ENCODE assay signal across 14 mouse cellular contexts in the genomic region with DNA sequence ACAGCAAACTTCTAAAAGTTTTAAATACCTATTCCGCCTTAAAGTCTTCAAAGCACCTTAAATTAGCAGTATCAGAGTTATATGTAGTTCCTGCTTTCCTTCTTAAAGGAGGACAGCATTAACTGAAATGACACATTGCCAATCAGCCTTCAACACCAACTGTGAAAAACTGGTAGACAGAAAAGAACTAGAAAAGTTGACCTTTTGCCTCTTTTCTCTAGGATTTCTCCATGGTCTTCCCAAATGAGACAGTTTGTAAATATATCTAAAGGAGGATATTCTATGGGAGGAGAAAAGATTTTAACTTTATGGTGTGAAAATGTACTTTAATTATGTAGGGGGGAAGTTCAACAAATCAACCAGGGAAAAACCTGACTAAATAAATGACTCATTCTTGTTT. TPM values are rescaled to one million over a fixed set of nuclear protein-coding genes. Genes with fewer than 3 reads are reported as not detected.
DNase-seq lines count a peak whose midpoint lies in the region; ATAC-seq and TF ChIP-seq lines count a peak whose summit lies in the region.
"Had no signal": no experiment of that assay in that cellular context is flagged by ENCODE, and none has a peak within 500 bp of the region (broad histone marks: within the 10 kb centered on the region; RNA-seq: fewer than 3 reads in every experiment).

No protein-coding gene starts in this region.

- no peak overlapping the region for H3K27ac ChIP-seq in heart, embryonic 10.5 days
- no peak overlapping the region for H3K27ac ChIP-seq in intestine, postnatal 0 days (ENCODE audit: low read depth, low read length)
- no peak overlapping the region for H3K27ac ChIP-seq in intestine, embryonic 15.5 days
- no peak overlapping the region for H3K27ac ChIP-seq in hindbrain, embryonic 15.5 days (replicated peaks)
- H3K27ac ChIP-seq: liver, embryonic 14.5 days; stomach, postnatal 0 days had no signal

- intact Hi-C loops in heart, postnatal 14 days (cut with DNase I): loop anchor here (5.0 to 10.0 kb wide), 4 partner anchors 35 to 388 kb away; partner anchors contain the start of gene Spaca6

- no peak for TF ChIP-seq CTCF in intestine, postnatal 0 days (IDR thresholded peaks at IDR 0.05; ENCODE audit: low read depth)

- DNase-seq in heart, embryonic 10.5 days (ENCODE audit: low spot score): no peak
- no peak for DNase-seq in heart, postnatal 14 days
- peak; percentile 21 for DNase-seq in NIH3T3 (ENCODE audit: low read depth)
- no peak for DNase-seq in frontal cortex, postnatal 14 days (ENCODE audit: low spot score in 2 of 2)
- no peak for DNase-seq in testis, postnatal 10 days (ENCODE audit: low spot score)
- DNase-seq: cerebellum, adult 9-11 months; kidney, adult 8-10 months; lung, postnatal 36 days; thymus, postnatal 4 days had no signal

- H3K27me3 ChIP-seq in heart, embryonic 10.5 days (ENCODE audit: insufficient read depth, poor library complexity, severe bottlenecking): no peaks in the 10 kb centered on the region
- H3K27me3 ChIP-seq in intestine, postnatal 0 days (replicated peaks; ENCODE audit: control insufficient read depth, insufficient read depth, low read length): no peaks in the 10 kb centered on the region
- H3K27me3 ChIP-seq in intestine, embryonic 15.5 days (replicated peaks): no peaks in the 10 kb centered on the region
- no peaks in the 10 kb centered on the region for H3K27me3 ChIP-seq in hindbrain, embryonic 15.5 days

- peaks cover 27% of the 10 kb centered on the region for H3K4me1 ChIP-seq in heart, embryonic 10.5 days
- 0 out of 2 replicates have a peak, but pooled peaks cover 6% of the 10 kb centered on the region for H3K4me1 ChIP-seq in intestine, postnatal 0 days (replicated peaks; ENCODE audit: control insufficient read depth, insufficient read depth, low read length)
- H3K4me1 ChIP-seq in intestine, embryonic 15.5 days (replicated peaks): peaks cover 3% of the 10 kb centered on the region; the same call in 1 of the 2 replicates
- peaks cover 25% of the 10 kb centered on the region for H3K4me1 ChIP-seq in hindbrain, embryonic 15.5 days (replicated peaks)

- ATAC-seq in intestine, postnatal 0 days: no peak
- no peak for ATAC-seq in intestine, embryonic 15.5 days
- no peak for ATAC-seq in hindbrain, embryonic 15.5 days (ENCODE audit: low FRiP score, low read depth)

- H3K4me3 ChIP-seq in heart, embryonic 10.5 days: peak overlapping the region; percentile 93
- no peak overlapping the region for H3K4me3 ChIP-seq in intestine, postnatal 0 days (ENCODE audit: low read depth, low read length)
- no peak overlapping the region for H3K4me3 ChIP-seq in intestine, embryonic 15.5 days (replicated peaks)
- H3K4me3 ChIP-seq in hindbrain, embryonic 15.5 days: 0 out of 2 replicates have a peak overlapping the region, but pooled peaks have one; percentile 1

- 0 out of 2 replicates have a peak overlapping the region, but pooled peaks have one; percentile 90 for H3K4me2 ChIP-seq in intestine, postnatal 0 days (replicated peaks; ENCODE audit: low read depth)
- H3K4me2 ChIP-seq in intestine, embryonic 15.5 days (replicated peaks): no peak overlapping the region
- peak overlapping the region; percentile 79; the same call in 1 of the 2 replicates for H3K4me2 ChIP-seq in hindbrain, embryonic 15.5 days

- no peaks in the 10 kb centered on the region for H3K9me3 ChIP-seq in heart, embryonic 10.5 days
- no peaks in the 10 kb centered on the region for H3K9me3 ChIP-seq in intestine, postnatal 0 days (ENCODE audit: control insufficient read depth)
- H3K9me3 ChIP-seq in intestine, embryonic 15.5 days: no peaks in the 10 kb centered on the region
- H3K9me3 ChIP-seq in hindbrain, embryonic 15.5 days: no peaks in the 10 kb centered on the region

- no peaks in the 10 kb centered on the region for H3K36me3 ChIP-seq in heart, embryonic 10.5 days
- no peaks in the 10 kb centered on the region for H3K36me3 ChIP-seq in intestine, postnatal 0 days (ENCODE audit: control insufficient read depth, insufficient read depth)
- H3K36me3 ChIP-seq in intestine, embryonic 15.5 days: no peaks in the 10 kb centered on the region
- H3K36me3 ChIP-seq in hindbrain, embryonic 15.5 days: no peaks in the 10 kb centered on the region

- H3K9ac ChIP-seq in intestine, postnatal 0 days (ENCODE audit: low read depth, low read length): no peak overlapping the region
- no peak overlapping the region for H3K9ac ChIP-seq in intestine, embryonic 15.5 days
- no peak overlapping the region for H3K9ac ChIP-seq in hindbrain, embryonic 15.5 days

- WGBS in heart, embryonic 10.5 days: 86% methylated on average over 1 of the region's 1 CpGs
- 96% methylated on average over 1 of the region's 1 CpGs for WGBS in intestine, postnatal 0 days
- WGBS in intestine, embryonic 15.5 days: 91% methylated on average over 1 of the region's 1 CpGs
- WGBS in hindbrain, embryonic 15.5 days: 100% methylated on average over 1 of the region's 1 CpGs

RNA-seq across cellular contexts. Expression of gene Lnpep, which starts 2.3 kb away (rescaled TPM):
- 8.7 and 11.1 TPM in 2 replicates for polyA plus RNA-seq in heart, embryonic 10.5 days (2016; fragmentation: Nextera tagmentation; extraction: Ambion mirVana)
- total RNA-seq in heart, postnatal 14 days (2021): 100 to 1,000 TPM; 163 to 164 TPM
- 4.0 and 5.8 TPM in 2 replicates for polyA plus RNA-seq in intestine, postnatal 0 days (2015; fragmentation: Nextera tagmentation; extraction: Ambion mirVana)
- 7.8 and 8.2 TPM in 2 replicates for polyA plus RNA-seq in intestine, embryonic 15.5 days (2015; fragmentation: Nextera tagmentation; extraction: Ambion mirVana)
- 7.4 and 8.0 TPM in 2 replicates for polyA plus RNA-seq in hindbrain, embryonic 15.5 days (2015; fragmentation: Nextera tagmentation; extraction: Ambion mirVana)

Comparison
In these comparisons a context has a peak if more than half of its experiments do, and no peak if none do; other contexts are left out.
1. H3K4me3 ChIP-seq: peak in heart, embryonic 10.5 days (single experiment) and hindbrain, embryonic 15.5 days (single experiment); none in intestine, postnatal 0 days (single experiment) and intestine, embryonic 15.5 days (single experiment).